Mouse (Mus musculus): ENCODE measurements at regions not wholly inside any gene's neighbourhood (a gene's known extent, or its start where the extent isn't known, plus 50 kb on each side); places are given as distances from the start of the nearest gene placed in this dataset.

DNA sequence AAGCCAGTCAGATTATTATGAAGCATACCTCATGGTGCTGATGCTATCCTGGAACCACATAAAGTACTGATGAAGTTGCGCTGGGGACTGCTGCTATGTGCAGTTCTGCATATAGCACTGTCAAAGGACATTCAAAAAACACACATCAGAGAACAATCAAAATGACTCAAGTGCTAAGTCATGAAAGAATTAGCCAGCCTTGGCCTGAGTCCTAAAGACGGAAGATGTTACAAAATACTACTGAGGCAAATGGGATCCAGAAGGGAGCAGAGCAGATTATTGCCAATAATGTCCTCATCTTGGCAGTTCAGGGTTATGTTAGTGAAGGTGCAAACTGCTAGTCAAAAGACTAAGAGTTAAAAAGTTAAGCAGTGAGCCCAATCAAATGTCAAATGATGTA, 87.9 kb upstream of the Mpdz start:
- TF ChIP-seq GATA1 (IDR thresholded peaks at IDR 0.05; ENCODE audit: borderline replicate concordance, low read length) (no peak), FLI1 (IDR thresholded peaks at IDR 0.05; ENCODE audit: low read length) (no peak)
